Mouse (Mus musculus): ENCODE data around the gene Iqsec2. TPM values are rescaled to one million over a fixed set of nuclear protein-coding genes. Genes with fewer than 3 reads are reported as not detected.
"Not testable (repeated sequence)": the region's sequence is repeated elsewhere in the genome, so short reads cannot be mapped to it uniquely, and the experiment has no call there.

Iqsec2 gene
- total and polyA plus RNA-seq, 3 experiments: 61.3 to 111 (median 75.9) TPM

- 60% methylated on average over 2 of the region's 2 CpGs for WGBS
- no peaks in the 10 kb centered on the region for H3K4me1 ChIP-seq (ENCODE audit: control insufficient read depth, insufficient read depth, low read length)
- H3K4me3 ChIP-seq: no peak overlapping the region
- H3K9ac ChIP-seq (ENCODE audit: low read depth, low read length): no peak overlapping the region
- H3K27me3 ChIP-seq (ENCODE audit: control insufficient read depth, insufficient read depth, low read length): no peaks in the 10 kb centered on the region
- peaks cover 9% of the 10 kb centered on the region for H3K36me3 ChIP-seq (ENCODE audit: control insufficient read depth, insufficient read depth, low read length)
- TF ChIP-seq POLR2A (IDR thresholded peaks at IDR 0.05; ENCODE audit: insufficient read depth, low read depth, low read length) (no peak), CTCF (IDR thresholded peaks at IDR 0.05) (no peak), EP300 (IDR thresholded peaks at IDR 0.05; ENCODE audit: insufficient read depth, low read depth, low read length) (no peak)
- no peak overlapping the region for H3K27ac ChIP-seq
- DNase-seq: no peak
- intact Hi-C loops (cut with DNase I): loop anchor here (10.0 kb wide), 1 partner anchor 221 kb away; the partner anchor contains the start of genes Ribc1 and Smc1a
- peaks cover 8% of the 10 kb centered on the region for H3K79me2 ChIP-seq (replicated peaks; ENCODE audit: control insufficient read depth, insufficient read depth, low read length)
These were observed 91.7 kb downstream of the Iqsec2 start for GRCm38 (mm10) chrX:152235758-152236157.

- H3K27me3 ChIP-seq (ENCODE audit: control insufficient read depth, insufficient read depth, low read length); H3K4me1 ChIP-seq (ENCODE audit: control insufficient read depth, insufficient read depth, low read length); H3K9ac ChIP-seq (ENCODE audit: low read depth, low read length); H3K79me2 ChIP-seq (replicated peaks; ENCODE audit: control insufficient read depth, insufficient read depth, low read length); DNase-seq; H3K36me3 ChIP-seq (ENCODE audit: control insufficient read depth, insufficient read depth, low read length); H3K4me3 ChIP-seq; H3K27ac ChIP-seq: not testable (repeated sequence)
- TF ChIP-seq CTCF (IDR thresholded peaks at IDR 0.05): peak; percentile 72
- WGBS: 75% methylated on average over 6 of the region's 6 CpGs
- intact Hi-C loops (cut with DNase I): loop anchor here (2.0 to 10.0 kb wide), 2 partner anchors 110 to 358 kb away; no protein-coding TSS in a partner anchor
These were observed 99.1 kb downstream of the Iqsec2 start for GRCm38 (mm10) chrX:152243140-152243539.

GRCm38 (mm10) chrX:152244492-152245189 is 100.6 kb downstream of the Iqsec2 start:
- Histone ChIP-seq H3K36me3 (ENCODE audit: control insufficient read depth, insufficient read depth, low read length) (no peaks in the 10 kb centered on the region), H3K27ac (no peak overlapping the region), H3K27me3 (ENCODE audit: control insufficient read depth, insufficient read depth, low read length) (no peaks in the 10 kb centered on the region), H3K9ac (ENCODE audit: low read depth, low read length) (no peak overlapping the region), H3K4me1 (ENCODE audit: control insufficient read depth, insufficient read depth, low read length) (no peaks in the 10 kb centered on the region), H3K79me2 (replicated peaks; ENCODE audit: control insufficient read depth, insufficient read depth, low read length) (no peaks in the 10 kb centered on the region), H3K4me3 (no peak overlapping the region)
- no peak for DNase-seq
- TF ChIP-seq CTCF (IDR thresholded peaks at IDR 0.05) (no peak), EP300 (IDR thresholded peaks at IDR 0.05; ENCODE audit: insufficient read depth, low read depth, low read length) (no peak), POLR2A (IDR thresholded peaks at IDR 0.05; ENCODE audit: insufficient read depth, low read depth, low read length) (no peak)
- intact Hi-C loops (cut with DNase I): loop anchor here (10.0 kb wide), 1 partner anchor 360 kb away; no protein-coding TSS in a partner anchor
- WGBS: 89% methylated on average over 2 of the region's 2 CpGs

- Histone ChIP-seq H3K27me3 (ENCODE audit: control insufficient read depth, insufficient read depth, low read length) (no peaks in the 10 kb centered on the region), H3K4me1 (ENCODE audit: control insufficient read depth, insufficient read depth, low read length) (no peaks in the 10 kb centered on the region), H3K79me2 (replicated peaks; ENCODE audit: control insufficient read depth, insufficient read depth, low read length) (no peaks in the 10 kb centered on the region), H3K36me3 (ENCODE audit: control insufficient read depth, insufficient read depth, low read length) (no peaks in the 10 kb centered on the region), H3K27ac (no peak overlapping the region; the same call in 1 of the 2 replicates), H3K9ac (ENCODE audit: low read depth, low read length) (no peak overlapping the region), H3K4me3 (no peak overlapping the region)
- WGBS: 85% methylated on average over 11 of the region's 11 CpGs
- intact Hi-C loops (cut with DNase I): no loop called here
- DNase-seq: peak in 1 of 2 experiments; percentile 22
- TF ChIP-seq POLR2A (IDR thresholded peaks at IDR 0.05; ENCODE audit: insufficient read depth, low read depth, low read length) (no peak), CTCF (IDR thresholded peaks at IDR 0.05) (no peak), EP300 (IDR thresholded peaks at IDR 0.05; ENCODE audit: insufficient read depth, low read depth, low read length) (no peak)
These were observed 127.1 kb downstream of the Iqsec2 start for GRCm38 (mm10) chrX:152271189-152271588.

Other genes starting within 250 kb of the Iqsec2 start
- gene Hsd17b10, start 142.4 kb upstream of the Iqsec2 start, total RNA-seq (2021): 100 to 1,000 TPM; 225 to 246 TPM
- 132 and 162 TPM in 2 replicates for gene Hsd17b10, start 142.4 kb upstream of the Iqsec2 start, polyA plus RNA-seq (2012; rRNA removed)
- gene Ribc1, start 128.0 kb upstream of the Iqsec2 start, total RNA-seq (2021): under 1 TPM in 1 of 2 experiments, not detected in 1; 0.31 TPM
- 0.29 TPM in 1 of 2 replicates, not detected in the other for gene Ribc1, start 128.0 kb upstream of the Iqsec2 start, polyA plus RNA-seq (2012; rRNA removed)
- gene Smc1a, start 127.8 kb upstream of the Iqsec2 start, total RNA-seq (2021): 10 to 100 TPM; 22.6 to 26.6 TPM
- gene Smc1a, start 127.8 kb upstream of the Iqsec2 start, polyA plus RNA-seq (2012; rRNA removed): 13.8 and 20.5 TPM in 2 replicates
- gene Kdm5c, start 88.8 kb downstream of the Iqsec2 start, total RNA-seq (2021): 10 to 100 TPM; 29.7 to 48.5 TPM
- 17.7 and 32.7 TPM in 2 replicates for gene Kdm5c, start 88.8 kb downstream of the Iqsec2 start, polyA plus RNA-seq (2012; rRNA removed)
- gene Kantr, start 183.2 kb downstream of the Iqsec2 start, total RNA-seq (2021): 1 to 10 TPM; 3.2 to 4.4 TPM
- gene Kantr, start 183.2 kb downstream of the Iqsec2 start, polyA plus RNA-seq (2012; rRNA removed): 3.3 and 5.0 TPM in 2 replicates
- gene Tspyl2, start 198.2 kb downstream of the Iqsec2 start, total RNA-seq (2021): 10 to 100 TPM; 13.3 to 13.6 TPM
- gene Tspyl2, start 198.2 kb downstream of the Iqsec2 start, polyA plus RNA-seq (2012; rRNA removed): 16.1 and 18.8 TPM in 2 replicates
- under 1 TPM; 0.42 to 0.96 TPM for gene Gpr173, start 224.4 kb downstream of the Iqsec2 start, total RNA-seq (2021)
- gene Gpr173, start 224.4 kb downstream of the Iqsec2 start, polyA plus RNA-seq (2012; rRNA removed): 0.43 and 1.3 TPM in 2 replicates

Measured in heart, adult 2 months (tissue).